Mouse (Mus musculus): ENCODE data around the gene Patj.

Patj gene

DNA sequence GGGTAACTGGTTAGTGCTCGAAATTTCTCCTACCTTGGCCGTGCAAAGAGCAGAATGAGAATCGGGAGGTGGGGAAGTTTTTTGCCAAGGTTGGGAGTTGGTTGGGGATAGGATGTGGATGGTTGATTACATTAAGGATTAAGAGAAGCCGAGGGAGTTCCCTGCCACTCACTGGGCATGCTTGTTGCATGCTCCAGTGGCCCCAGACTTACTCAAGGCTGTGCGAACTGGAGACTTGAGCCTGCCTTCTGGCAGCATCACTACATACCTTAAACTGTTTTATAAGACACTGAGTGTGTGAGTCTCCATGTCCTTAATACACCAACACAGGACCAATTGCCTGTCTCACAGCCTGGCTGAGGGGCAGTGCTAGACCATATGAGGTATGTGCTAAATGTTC is 188.4 kb downstream of the Patj start:
- DNase-seq = no peak

GRCm38 (mm10) chr4:98586303-98586702 is 190.7 kb downstream of the Patj start:
- no peak for DNase-seq

GRCm38 (mm10) chr4:98587686-98588085 is 192.1 kb downstream of the Patj start:
- no peak for DNase-seq

- no peak for DNase-seq
Measured at GRCm38 (mm10) chr4:98593961-98594360, 198.4 kb downstream of the Patj start.

- DNase-seq = no peak
Measured at GRCm38 (mm10) chr4:98598546-98598971, 203.0 kb downstream of the Patj start.

GRCm38 (mm10) chr4:98599358-98599757 is 203.8 kb downstream of the Patj start:
- DNase-seq = no peak

- no peak for DNase-seq
Measured at GRCm38 (mm10) chr4:98603131-98603530, 207.5 kb downstream of the Patj start.

- peak; percentile 15 for DNase-seq
Measured at GRCm38 (mm10) chr4:98610501-98610900, 214.9 kb downstream of the Patj start.

GRCm38 (mm10) chr4:98614395-98614794 is 218.8 kb downstream of the Patj start:
- DNase-seq = no peak

DNA sequence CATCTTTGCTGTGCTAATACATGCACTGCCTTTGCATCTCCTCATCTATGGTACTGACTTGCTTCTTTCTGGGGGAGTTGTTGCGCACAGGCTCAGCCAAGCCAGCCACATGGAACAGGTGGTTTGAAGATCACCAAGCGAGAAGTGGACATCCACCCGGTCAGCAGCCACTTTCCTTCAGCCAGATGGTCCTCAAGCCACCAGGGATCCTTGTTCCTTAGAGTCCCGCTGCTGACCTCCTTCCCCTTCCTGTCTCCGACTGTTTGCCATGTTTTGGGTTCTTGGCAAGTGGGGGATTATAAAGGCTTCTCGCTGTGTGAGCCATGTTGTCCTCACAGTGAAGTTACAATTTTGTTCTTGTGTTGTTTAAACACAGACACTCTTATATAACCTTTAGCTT is 223.6 kb downstream of the Patj start:
- DNase-seq = peak; percentile 88

- DNase-seq = peak; percentile 87
Measured at GRCm38 (mm10) chr4:98620986-98621784, 225.6 kb downstream of the Patj start.

- peak; percentile 55 for DNase-seq
Measured at GRCm38 (mm10) chr4:98622180-98622579, 226.6 kb downstream of the Patj start.

DNA sequence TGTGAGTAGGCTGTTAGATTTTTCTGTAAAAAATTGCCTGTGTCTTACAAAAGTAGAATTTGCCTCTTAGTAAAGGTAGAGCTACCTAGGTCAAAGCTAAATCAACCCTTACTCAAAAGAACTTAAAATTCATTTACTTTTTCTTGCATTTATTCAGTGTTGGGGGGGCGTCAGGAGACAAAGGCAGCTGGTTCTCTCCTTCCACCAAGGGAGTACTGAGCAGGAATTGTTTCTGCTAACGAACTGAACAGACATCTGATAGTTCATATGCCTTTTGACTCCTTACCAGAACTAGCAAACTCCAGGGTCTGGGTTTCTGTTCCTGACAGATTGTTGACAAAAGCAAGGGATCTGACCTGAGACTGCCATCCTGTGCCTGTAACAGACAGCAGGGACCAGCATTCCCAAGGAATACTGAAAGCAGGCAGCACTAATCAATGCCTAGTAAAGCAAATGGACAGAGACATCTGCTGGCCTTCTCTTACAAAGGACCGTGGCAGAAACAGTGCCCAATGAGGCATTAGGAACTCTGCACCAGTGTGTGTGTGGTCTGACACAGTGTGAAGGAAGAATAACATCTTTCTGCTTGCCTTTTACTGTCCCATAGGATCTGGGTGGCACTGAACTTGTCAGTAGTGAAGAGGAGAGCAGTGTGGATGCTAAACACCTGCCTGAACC is 227.6 kb downstream of the Patj start:
- peak; percentile 53 for DNase-seq

- DNase-seq = no peak
Measured at GRCm38 (mm10) chr4:98628286-98628685, 232.7 kb downstream of the Patj start.

DNA sequence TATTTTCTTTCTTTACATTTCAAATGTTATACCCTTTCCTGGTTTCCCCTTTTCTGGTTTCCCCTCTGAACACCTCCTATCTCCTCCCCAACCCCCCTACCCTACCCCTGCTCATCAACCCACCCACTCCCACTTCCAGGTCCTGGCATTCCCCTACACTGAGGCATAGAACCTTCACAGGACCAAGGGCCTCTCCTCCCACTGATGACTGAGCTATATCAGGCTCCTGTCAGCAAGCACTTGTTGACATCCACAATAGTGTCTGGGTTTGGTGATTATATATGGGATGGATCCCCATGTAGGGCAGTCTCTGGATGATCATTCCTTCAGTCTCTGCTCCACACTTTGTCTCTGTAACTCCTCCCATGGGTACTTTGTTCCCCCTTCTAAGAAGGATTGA is 233.6 kb downstream of the Patj start:
- peak; percentile 35 for DNase-seq

DNA sequence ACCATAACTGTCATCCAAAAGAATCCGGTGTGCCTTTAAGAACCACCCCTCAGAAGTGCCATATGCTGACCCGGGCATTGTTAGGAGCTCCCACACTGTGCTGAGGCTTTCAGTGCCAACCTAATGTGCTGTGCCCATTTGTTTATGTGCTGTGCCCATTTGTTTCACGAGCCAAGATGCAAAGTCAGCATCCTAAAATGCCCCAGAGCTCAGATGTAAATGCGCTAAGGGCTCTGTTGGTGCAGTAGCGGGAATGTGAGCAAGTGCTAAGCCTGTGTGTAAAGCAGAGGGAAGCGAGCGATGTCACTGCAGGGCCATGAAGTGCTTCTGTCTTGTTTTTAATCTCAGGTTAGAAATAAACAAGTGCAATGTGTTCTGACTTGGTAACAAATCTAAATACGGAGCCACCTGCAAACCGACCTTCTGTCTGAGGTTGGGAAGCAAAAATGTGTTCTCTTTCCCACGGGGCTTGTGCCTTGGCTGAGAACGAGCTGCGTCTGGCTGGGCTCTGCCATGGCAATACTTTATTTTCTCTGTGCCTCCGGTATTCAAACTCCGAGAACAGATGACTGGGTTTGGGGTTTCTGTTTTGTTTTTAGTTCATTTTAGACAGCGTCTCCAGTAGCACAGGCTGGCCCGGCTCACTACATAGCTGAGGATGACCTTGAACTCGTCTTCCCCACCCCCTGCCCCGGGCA is 239.7 kb downstream of the Patj start:
- DNase-seq = peak; percentile 58

- peak; percentile 59 for DNase-seq
Measured at GRCm38 (mm10) chr4:98638731-98639130, 243.1 kb downstream of the Patj start.

DNA sequence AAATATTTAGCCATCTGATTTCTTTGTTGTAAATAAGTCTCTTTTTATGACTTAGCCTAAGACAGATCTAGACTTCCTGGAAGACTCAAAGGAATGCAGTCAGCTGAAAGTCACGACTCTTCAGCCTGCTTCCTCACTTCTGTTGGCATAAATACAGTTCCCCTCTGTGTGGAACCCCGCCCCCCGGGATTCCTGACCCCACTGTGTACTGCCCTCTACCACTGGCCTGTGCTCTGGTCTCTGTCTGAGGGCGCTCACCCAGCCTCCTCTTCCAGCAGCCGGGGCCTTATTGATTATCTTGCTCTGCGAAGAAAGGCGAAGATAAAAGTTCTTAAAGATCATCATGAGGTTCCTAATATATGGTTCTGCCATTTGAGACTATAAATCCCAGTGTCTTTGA is 258.1 kb downstream of the Patj start:
- DNase-seq = peak; percentile 62

DNA sequence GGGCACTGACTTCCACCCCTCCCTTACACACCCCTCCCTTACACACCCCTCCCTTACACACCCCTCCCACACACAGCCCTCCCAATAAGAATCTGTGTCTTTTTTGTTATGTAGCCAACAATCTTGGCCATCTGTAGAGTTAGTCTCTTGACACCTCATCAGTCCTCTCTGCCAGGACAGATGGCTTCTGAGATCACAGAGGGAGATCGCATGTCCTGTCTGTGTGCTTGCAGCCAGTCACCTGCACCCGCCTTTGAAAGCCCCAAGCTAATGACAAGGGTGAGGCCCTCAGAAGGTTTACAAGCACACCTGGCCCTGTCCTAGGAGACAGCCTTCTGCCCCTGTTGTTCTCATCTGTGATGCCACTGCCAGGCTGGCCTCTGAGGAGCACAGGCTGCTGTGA is 258.8 kb downstream of the Patj start:
- DNase-seq = peak; percentile 66

- no peak for DNase-seq
Measured at GRCm38 (mm10) chr4:98656759-98657158, 261.2 kb downstream of the Patj start.

DNA sequence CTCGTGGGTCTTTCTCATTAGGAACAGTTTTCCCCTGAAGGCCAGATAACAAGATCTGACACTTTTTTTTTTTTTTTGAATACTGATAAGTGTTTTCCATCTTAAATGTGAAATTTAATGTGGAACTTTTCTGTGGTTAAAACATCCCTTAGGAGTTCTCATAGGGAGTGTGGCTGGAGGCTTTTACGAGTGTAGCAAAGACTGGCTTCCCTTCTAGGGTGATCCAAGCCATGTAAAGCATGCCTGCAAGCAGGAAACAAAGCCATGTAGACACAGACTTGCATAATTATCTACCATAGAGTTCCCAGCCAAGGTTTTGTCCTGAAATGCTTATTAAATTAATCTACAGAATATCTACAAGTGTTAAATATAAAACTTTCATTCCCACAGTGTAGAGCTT is 263.4 kb downstream of the Patj start:
- peak; percentile 30 for DNase-seq

DNA sequence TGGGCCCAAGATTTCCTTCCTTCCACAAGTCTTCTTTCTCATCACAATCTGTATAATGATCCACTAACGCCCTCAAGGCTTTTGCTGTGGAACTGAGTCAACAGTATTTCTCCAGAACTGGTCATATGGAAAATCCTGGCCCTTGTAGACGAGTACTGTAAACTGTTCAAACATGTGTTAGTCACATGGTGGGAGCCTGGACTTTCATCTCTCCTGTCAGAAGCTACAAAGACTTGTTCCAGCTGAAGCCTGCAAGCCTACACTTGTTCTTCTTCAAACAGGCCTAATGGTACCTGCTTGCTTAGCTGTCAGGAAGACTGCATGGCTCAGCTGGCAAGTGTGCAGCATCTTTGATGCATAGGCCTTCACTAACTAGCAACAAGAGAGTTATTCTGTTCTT is 264.9 kb downstream of the Patj start:
- no peak for DNase-seq

GRCm38 (mm10) chr4:98665884-98666283 is 270.3 kb downstream of the Patj start:
- peak; percentile 82 for DNase-seq

DNA sequence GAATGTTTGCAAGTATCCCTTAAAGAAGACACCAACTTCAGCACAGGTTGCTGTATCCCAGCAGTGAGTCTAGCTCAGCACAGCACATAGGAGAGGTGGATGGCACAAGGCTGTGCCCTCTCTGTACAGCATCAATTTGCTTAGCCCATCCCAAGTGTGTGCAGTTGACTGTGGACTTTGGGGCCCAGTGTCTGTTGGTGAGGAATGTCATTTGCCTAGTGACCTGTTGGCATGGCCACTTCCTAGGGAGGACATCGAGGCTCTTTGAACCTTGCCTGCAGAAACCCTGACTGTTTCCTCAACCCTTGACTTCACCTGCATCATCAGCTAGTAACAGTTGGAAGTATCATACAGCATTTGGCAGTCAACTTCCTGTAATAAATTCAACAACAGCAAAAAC is 270.9 kb downstream of the Patj start:
- DNase-seq = peak; percentile 73

Data from heart, adult 11 months (tissue).